Mouse (Mus musculus) lung, adult 2 months (tissue): ENCODE measurements around the gene Tgfbr2. TPM values are rescaled to one million over a fixed set of nuclear protein-coding genes. Genes with fewer than 3 reads are reported as not detected.

Experiments used
- DNase-seq: peaks from one replicate; pipeline ENCODE4 v3.0.0; 2022
- H3K4me1 ChIP-seq: fragments of 200-500 bp; 2 replicates; pipeline ENCODE4 v1.6.1; 2011; ENCODE audit warnings: low read length; ENCODE audit not compliant: control insufficient read depth, insufficient read depth
- H3K4me3 ChIP-seq: fragments of 200-500 bp; replicated peaks from 2 replicates; pipeline ENCODE3; 2011; ENCODE audit warnings: low read depth, mild to moderate bottlenecking, control low read depth, low read length; ENCODE audit errors: extremely low read depth
- CTCF ChIP-seq: fragments of 200-500 bp; IDR thresholded peaks from 2 replicates; pipeline ENCODE4 v1.5.1; 2011; ENCODE audit warnings: mild to moderate bottlenecking, low read length, control low read depth; ENCODE audit not compliant: insufficient read depth
- POLR2A ChIP-seq: fragments of 200-500 bp; IDR thresholded peaks from 2 replicates; pipeline ENCODE4 v1.6.1; 2011; ENCODE audit warnings: low read depth, mild to moderate bottlenecking, control low read depth, low read length, borderline replicate concordance; ENCODE audit errors: extremely low read depth
- WGBS: fragments of 180-500 bp; shearing (Covaris S2); methylation state at CpG from one replicate; pipeline ENCODE4 v1.1.7; 2018; 5-methylcytosine and 5-hydroxymethylcytosine counted together
- polyA plus RNA-seq: library from polyadenylated mRNA; depleted of rRNA; stranded (reverse); fragments of >200 nt; gene quantifications from 2 replicates; pipeline ENCODE4 v1.2.3, GENCODE M21; 2012; rRNA removed

Gene Tgfbr2
- polyA plus RNA-seq = 135 and 146 TPM in 2 replicates

DNA sequence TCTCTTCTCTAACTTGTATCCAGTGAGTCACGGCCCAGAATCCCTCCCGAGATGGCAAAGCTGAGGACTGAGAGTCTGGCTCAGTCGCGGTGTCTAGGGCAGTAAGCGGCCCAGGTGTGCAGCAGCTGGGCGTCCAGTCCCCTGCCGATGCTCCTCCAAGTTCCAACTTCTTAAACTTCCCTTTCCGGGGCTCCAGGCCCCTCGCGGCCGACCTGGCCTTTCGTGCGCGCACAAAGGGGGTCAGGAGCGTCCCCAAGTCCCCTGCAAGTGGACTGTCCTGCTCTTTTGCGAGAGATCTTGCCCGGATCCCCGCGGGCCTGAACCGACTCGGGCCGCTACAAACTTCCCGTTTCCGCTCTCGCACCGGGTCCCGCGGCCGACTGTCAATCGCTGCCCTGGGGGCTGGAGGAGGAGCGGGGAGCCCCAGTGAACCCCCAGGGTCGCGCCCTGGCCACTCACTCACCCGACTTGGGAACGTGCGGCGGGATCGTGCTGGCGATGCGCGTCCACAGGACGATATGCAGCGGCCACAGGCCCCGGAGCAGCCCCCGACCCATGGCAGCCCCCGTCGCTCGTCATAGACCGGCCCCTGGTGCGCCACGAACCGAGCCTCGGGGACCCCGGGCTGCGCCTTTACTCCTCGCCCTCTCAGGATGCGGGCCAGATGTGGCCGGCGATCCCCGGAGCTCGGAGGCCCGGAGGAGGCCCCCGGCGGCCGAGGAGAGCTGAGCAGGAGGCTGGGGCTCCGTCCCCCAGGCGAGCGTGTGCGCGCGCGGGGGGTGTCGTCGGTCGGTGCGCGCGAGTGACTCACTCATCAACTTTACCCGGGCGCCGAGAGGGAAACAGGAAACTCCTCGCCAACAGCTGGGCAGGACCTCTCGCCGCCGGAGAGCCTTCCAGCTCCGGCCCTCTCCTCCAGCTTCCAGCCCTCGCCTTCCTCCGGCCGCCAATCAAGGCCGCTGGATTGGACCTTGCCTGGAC is at the start of gene Tgfbr2:
Gene Tgfbr2 (minus strand): TSS at position 880 of the 981 bp plus-strand sequence.
- H3K4me1 ChIP-seq = peaks cover 29% of the 10 kb centered on the region
- DNase-seq = peak; percentile 86
- peak within 1 kb of the TSS; percentile 87 for H3K4me3 ChIP-seq
- TF ChIP-seq POLR2A (peak; percentile 45; the same call in 1 of the 2 replicates), CTCF (no peak)
- under 1% methylated on average over 83 of the region's 90 CpGs for WGBS

- H3K4me1 ChIP-seq = peaks cover 4% of the 10 kb centered on the region
- H3K4me3 ChIP-seq = no peak overlapping the region
- TF ChIP-seq POLR2A (no peak), CTCF (no peak)
- WGBS = 53% methylated on average over 6 of the region's 6 CpGs
- DNase-seq = peak; percentile 51
Measured at GRCm38 (mm10) chr9:116223368-116223767, 48.2 kb upstream of the Tgfbr2 start.

GRCm38 (mm10) chr9:116222643-116223042 is 47.5 kb upstream of the Tgfbr2 start:
- no peak for TF ChIP-seq CTCF
- no peak for TF ChIP-seq POLR2A
- Histone ChIP-seq H3K4me1 (peaks cover 7% of the 10 kb centered on the region), H3K4me3 (no peak overlapping the region)
- 83% methylated on average over 5 of the region's 5 CpGs for WGBS
- DNase-seq = no peak

- Histone ChIP-seq H3K4me1 (peaks cover 7% of the 10 kb centered on the region), H3K4me3 (no peak overlapping the region)
- 52% methylated on average over 11 of the region's 11 CpGs for WGBS
- no peak for DNase-seq
- TF ChIP-seq CTCF (no peak), POLR2A (no peak)
Measured at GRCm38 (mm10) chr9:116222000-116222399, 46.8 kb upstream of the Tgfbr2 start.

DNA sequence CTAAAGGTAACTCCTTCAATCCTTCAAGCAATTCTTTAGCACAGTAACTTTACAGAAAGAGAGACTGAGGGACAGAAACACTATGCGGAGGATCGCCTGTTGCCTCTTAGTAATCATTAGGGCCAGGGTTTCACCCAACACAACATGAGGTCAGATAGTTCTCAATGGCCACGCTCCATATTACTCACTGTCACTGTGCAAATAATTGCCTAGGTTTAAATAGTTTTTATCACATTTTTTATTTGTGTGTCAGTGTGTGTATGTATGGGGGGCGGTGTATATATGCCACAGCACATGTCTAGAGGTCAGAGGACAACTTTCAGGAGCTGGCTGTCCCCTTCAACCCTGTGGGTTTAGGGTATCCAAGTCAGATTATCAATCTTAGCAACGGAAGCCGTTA is 46.4 kb upstream of the Tgfbr2 start:
- 89% methylated on average over 6 of the region's 6 CpGs for WGBS
- Histone ChIP-seq H3K4me3 (no peak overlapping the region), H3K4me1 (peaks cover 7% of the 10 kb centered on the region)
- no peak for DNase-seq
- TF ChIP-seq POLR2A (no peak), CTCF (no peak)

DNA sequence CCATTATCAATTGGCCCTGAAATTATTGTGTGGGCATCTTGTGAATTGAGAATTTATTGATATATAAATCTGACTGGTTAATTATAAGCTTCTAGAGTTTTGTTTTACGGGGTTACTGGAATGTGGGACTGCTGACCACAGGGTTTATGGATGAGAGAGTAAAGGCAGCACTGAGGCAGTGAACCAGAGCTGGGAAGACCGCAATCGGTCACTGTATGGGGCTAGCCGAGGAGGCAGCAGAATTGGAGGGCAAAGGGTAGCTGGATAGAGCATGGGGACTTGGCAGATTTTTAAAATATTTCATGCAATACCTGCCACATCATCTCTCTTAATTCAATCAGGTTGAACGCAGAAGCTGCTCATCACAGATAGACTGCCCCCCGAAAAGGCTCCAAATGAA is 45.5 kb upstream of the Tgfbr2 start:
- no peak for TF ChIP-seq CTCF
- no peak for TF ChIP-seq POLR2A
- peaks cover 7% of the 10 kb centered on the region for H3K4me1 ChIP-seq
- no peak for DNase-seq
- WGBS = 98% methylated on average over 6 of the region's 6 CpGs
- no peak overlapping the region for H3K4me3 ChIP-seq

DNA sequence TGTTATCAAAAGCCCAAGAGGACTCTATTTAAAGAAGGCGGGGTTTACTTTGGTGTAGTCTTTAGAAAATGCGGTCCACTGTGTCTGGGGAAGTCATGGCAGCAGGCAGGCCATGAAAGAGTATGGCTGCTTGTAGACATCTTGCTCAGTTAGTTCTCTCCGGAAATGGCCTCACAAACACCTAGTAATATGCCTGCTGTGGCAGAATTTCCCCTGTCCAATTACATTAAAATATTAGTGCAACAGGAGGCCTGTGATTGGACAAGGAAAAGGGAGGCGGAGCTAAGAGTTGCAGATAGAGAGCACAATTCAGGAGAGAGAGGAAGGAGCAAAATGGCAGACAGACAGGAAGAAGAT is 45.0 kb upstream of the Tgfbr2 start:
- 90% methylated on average over 4 of the region's 4 CpGs for WGBS
- no peak for DNase-seq
- no peak overlapping the region for H3K4me3 ChIP-seq
- TF ChIP-seq POLR2A (no peak), CTCF (no peak)
- peaks cover 7% of the 10 kb centered on the region for H3K4me1 ChIP-seq

- H3K4me3 ChIP-seq = no peak overlapping the region
- TF ChIP-seq CTCF = no peak
- TF ChIP-seq POLR2A = no peak
- peaks cover 7% of the 10 kb centered on the region for H3K4me1 ChIP-seq
- DNase-seq = no peak
- WGBS = 73% methylated on average over 9 of the region's 9 CpGs
Measured at GRCm38 (mm10) chr9:116219234-116220158, 44.3 kb upstream of the Tgfbr2 start.

- H3K4me1 ChIP-seq = peaks cover 7% of the 10 kb centered on the region
Measured at GRCm38 (mm10) chr9:116218780-116219179, 43.6 kb upstream of the Tgfbr2 start.

More at GRCm38 (mm10) chr9:116218780-116219179, 43.6 kb upstream of the Tgfbr2 start:
- DNase-seq = no peak
- TF ChIP-seq POLR2A = no peak
- no peak for TF ChIP-seq CTCF
- WGBS = 23% methylated on average over 4 of the region's 4 CpGs
- no peak overlapping the region for H3K4me3 ChIP-seq
